Mouse (Mus musculus): ENCODE measurements at regions not wholly inside any gene's neighbourhood (a gene's known extent, or its start where the extent isn't known, plus 50 kb on each side); places are given as distances from the start of the nearest gene placed in this dataset.
"Not testable (repeated sequence)": the region's sequence is repeated elsewhere in the genome, so short reads cannot be mapped to it uniquely, and the experiment has no call there.

DNA sequence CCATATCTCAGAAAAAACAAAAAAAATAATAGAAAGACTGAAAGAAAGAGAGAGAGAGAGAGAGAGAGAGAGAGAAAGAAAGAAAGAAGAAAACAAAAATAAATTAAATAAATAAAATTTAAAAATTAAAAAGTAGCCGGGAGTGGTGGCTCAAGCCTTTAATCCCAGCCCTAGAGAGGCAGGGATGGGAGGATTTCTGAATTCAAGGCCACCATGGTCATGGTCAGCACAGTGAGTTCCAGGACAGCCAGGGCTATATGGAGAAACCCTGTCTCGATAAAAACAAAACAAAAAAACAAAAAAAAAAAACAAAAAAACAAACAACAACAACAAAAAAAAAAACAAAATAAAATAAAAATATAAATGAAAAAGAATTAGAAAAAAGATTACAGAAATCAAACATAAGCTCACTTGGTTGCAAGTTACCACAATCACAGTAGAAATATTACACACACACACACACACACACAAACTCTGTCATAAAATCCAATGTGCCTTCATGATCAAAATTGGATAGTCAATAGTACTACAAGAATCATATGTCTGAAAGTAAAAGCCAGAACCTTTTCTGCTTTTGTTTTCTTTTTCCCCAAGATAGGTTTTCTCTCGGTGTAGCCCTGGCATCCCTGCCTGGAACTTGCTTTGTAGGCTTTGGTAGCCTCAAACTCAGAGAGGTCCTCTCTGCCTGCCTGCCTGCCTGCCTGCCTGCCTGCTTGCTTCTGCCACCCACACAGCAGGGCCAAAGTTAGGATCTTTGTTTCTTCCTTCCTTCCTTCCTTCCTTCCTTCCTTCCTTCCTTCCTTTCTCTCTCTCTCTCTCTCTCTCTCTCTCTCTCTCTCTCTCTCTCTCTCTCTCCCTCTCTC lies 476.1 kb upstream of the Olfr161 start:
- H3K4me3 ChIP-seq (ENCODE audit: insufficient read depth, poor library complexity, severe bottlenecking); H3K79me3 ChIP-seq (ENCODE audit: low read depth); H3ac ChIP-seq (ENCODE audit: control insufficient read depth, insufficient read length, low read depth); H3K36me3 ChIP-seq (ENCODE audit: control insufficient read depth, insufficient read depth); H3K27me3 ChIP-seq (ENCODE audit: control insufficient read depth, insufficient read depth, insufficient read length); H3K79me2 ChIP-seq (ENCODE audit: control insufficient read depth, insufficient read depth): not testable (repeated sequence)

DNA sequence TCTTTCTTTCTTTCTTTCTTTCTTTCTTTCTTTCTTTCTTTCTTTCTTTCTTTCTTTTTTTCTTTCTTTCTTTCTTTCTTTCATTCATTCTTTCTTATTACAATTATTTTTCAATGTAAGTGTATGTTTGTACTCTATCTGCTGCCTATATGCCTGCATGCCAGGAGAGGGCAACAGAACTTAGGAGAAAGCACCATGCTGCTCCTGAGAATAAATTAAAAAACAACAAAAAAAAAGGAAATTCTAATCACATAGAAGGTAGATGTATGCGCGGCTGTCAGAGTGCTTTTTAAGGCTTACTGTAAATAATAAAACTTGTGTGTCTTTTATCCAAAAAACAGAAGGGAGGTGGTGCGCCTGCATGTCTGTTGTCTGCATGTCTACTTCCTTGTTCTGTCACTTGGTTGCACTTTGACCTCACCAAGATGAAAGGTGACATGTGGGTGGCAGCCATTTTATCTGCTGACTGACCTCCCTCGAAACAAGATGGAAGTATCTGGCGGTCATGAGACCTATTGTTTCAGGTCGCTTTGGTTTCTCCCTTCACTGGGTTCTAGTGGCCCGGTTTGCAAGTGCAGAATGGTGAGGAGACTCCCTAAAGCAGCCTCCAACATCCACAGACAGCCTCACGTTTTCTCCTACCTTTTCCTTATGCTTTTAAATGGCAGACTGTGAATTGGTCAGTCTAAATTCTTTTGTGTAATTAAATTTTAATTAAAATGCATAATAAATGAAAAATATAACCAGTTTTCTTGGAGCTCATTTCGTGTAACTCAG lies 475.3 kb upstream of the Olfr161 start:
- H3K27me3 ChIP-seq (ENCODE audit: control insufficient read depth, insufficient read depth, insufficient read length); H3K79me2 ChIP-seq (ENCODE audit: control insufficient read depth, insufficient read depth); H3K4me3 ChIP-seq (ENCODE audit: insufficient read depth, poor library complexity, severe bottlenecking); H3K36me3 ChIP-seq (ENCODE audit: control insufficient read depth, insufficient read depth); H3ac ChIP-seq (ENCODE audit: control insufficient read depth, insufficient read length, low read depth); H3K79me3 ChIP-seq (ENCODE audit: low read depth): not testable (repeated sequence)

DNA sequence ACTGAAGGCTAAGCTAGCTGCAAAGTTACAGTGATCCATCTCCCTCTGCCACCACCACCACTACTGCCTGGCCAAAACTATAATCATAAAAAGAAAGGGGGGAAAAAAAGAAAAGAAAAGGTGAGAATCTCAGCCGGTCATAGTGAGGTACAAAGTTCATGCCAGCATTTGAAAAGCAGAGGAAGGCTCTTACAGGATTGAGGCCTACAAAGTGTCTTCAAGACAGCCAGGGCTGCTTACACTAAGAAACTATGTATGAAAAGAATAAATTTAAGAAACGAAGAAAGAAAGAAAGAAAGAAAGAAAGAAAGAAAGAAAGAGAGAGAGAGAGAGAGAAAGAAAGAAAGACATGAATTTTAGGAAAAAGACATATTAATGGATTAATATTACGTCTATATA lies 474.7 kb upstream of the Olfr161 start:
- not testable (repeated sequence) for H3K4me3 ChIP-seq (ENCODE audit: insufficient read depth, poor library complexity, severe bottlenecking); H3K79me3 ChIP-seq (ENCODE audit: low read depth); H3K36me3 ChIP-seq (ENCODE audit: control insufficient read depth, insufficient read depth); H3K79me2 ChIP-seq (ENCODE audit: control insufficient read depth, insufficient read depth); H3K27me3 ChIP-seq (ENCODE audit: control insufficient read depth, insufficient read depth, insufficient read length); H3ac ChIP-seq (ENCODE audit: control insufficient read depth, insufficient read length, low read depth)

DNA sequence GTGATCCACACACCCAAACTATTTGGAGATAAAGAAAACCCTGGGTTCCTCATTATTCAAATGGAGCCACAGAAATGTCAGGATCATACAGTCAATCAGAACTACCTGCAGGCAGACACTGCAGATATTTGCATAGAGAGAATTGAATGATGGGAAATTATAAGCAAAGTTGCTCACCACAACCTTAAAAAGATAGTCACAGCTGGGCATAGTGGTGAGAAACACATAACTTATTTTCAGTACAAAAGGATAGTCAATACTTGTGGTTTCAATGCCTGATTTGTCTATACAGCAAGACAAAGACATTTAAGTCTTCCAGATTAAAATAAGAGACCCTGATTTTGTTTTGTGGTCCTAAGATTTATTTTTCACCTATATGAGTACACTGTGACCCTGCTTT lies 469.6 kb upstream of the Olfr161 start:
- not testable (repeated sequence) for H3ac ChIP-seq (ENCODE audit: control insufficient read depth, insufficient read length, low read depth); H3K4me3 ChIP-seq (ENCODE audit: insufficient read depth, poor library complexity, severe bottlenecking)

GRCm38 (mm10) chr16:3122145-3122860 lies 468.5 kb upstream of the Olfr161 start:
- not testable (repeated sequence) for H3K4me3 ChIP-seq (ENCODE audit: insufficient read depth, poor library complexity, severe bottlenecking); H3K79me2 ChIP-seq (ENCODE audit: control insufficient read depth, insufficient read depth); H3ac ChIP-seq (ENCODE audit: control insufficient read depth, insufficient read length, low read depth); H3K27me3 ChIP-seq (ENCODE audit: control insufficient read depth, insufficient read depth, insufficient read length); H3K36me3 ChIP-seq (ENCODE audit: control insufficient read depth, insufficient read depth); H3K79me3 ChIP-seq (ENCODE audit: low read depth)

More for the DNA sequence above, 469.6 kb upstream of the Olfr161 start:
- not testable (repeated sequence) for H3K79me3 ChIP-seq (ENCODE audit: low read depth); H3K27me3 ChIP-seq (ENCODE audit: control insufficient read depth, insufficient read depth, insufficient read length); H3K36me3 ChIP-seq (ENCODE audit: control insufficient read depth, insufficient read depth); H3K79me2 ChIP-seq (ENCODE audit: control insufficient read depth, insufficient read depth)

DNA sequence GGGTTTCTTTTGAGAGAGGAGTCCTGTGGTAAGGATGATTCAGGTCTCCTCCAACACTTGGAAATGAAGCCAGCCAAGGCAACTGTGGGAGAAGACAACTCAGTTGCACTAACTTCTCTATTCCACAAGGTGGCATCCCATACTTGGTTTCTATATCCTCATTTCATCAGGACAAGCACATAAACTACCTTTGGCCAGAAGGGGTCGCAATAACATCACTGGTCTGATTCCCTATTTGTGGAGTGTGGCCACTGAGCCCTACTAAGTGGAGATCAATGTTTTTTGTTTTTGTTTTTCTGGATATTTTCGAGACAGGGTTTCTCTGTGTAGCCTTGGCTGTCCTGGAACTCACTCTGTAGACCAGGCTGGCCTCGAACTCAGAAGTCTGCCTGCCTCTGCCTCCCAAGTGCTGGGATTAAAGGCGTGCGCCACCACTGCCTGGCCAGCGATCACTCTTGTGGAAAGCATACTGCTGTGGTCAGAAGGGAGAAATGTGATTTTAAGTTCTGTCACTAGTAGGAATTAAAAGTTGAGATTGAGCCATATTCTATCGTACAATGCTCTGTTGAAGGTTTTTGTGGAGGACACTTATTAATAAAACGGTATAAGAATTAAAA lies 467.9 kb upstream of the Olfr161 start:
- TF ChIP-seq MAX (IDR thresholded peaks at IDR 0.05) (peak; percentile 34), CTCF (IDR thresholded peaks at IDR 0.05; ENCODE audit: control insufficient read depth, insufficient read depth, insufficient read length) (peak; percentile 63)
- H3K79me2 ChIP-seq (ENCODE audit: control insufficient read depth, insufficient read depth): not testable (repeated sequence)

DNA sequence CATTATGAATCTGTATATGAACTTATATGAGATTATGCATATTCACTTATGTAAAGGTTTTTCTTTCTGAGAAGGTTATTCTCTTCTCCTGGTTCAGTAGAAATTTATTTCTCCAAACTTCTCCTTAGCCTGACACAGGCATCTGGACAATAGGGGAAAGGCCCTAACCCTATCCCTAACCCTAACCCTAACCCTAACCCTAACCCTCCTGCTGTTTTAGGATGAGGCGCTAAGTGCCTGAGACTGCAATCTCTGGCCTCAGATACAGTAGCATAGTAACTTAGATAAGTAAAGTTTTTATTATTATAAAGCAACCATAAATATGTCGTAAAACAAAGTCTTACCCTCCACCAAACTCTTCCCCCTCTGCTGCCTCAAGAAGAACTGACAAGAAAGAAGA lies 463.5 kb upstream of the Olfr161 start:
- not testable (repeated sequence) for H3K4me3 ChIP-seq (ENCODE audit: insufficient read depth, poor library complexity, severe bottlenecking); H3K27me3 ChIP-seq (ENCODE audit: control insufficient read depth, insufficient read depth, insufficient read length); H3K79me2 ChIP-seq (ENCODE audit: control insufficient read depth, insufficient read depth); H3ac ChIP-seq (ENCODE audit: control insufficient read depth, insufficient read length, low read depth); H3K79me3 ChIP-seq (ENCODE audit: low read depth); H3K36me3 ChIP-seq (ENCODE audit: control insufficient read depth, insufficient read depth)

More for the DNA sequence above, 467.9 kb upstream of the Olfr161 start:
- not testable (repeated sequence) for H3K79me3 ChIP-seq (ENCODE audit: low read depth); H3K27me3 ChIP-seq (ENCODE audit: control insufficient read depth, insufficient read depth, insufficient read length); H3K4me3 ChIP-seq (ENCODE audit: insufficient read depth, poor library complexity, severe bottlenecking); H3K36me3 ChIP-seq (ENCODE audit: control insufficient read depth, insufficient read depth); H3ac ChIP-seq (ENCODE audit: control insufficient read depth, insufficient read length, low read depth)
